Mouse (Mus musculus): ENCODE results near the gene Zfp248. TPM values are rescaled to one million over a fixed set of nuclear protein-coding genes. Genes with fewer than 3 reads are reported as not detected.

Gene Zfp248
- polyA plus RNA-seq, 1 experiment from 2014 or later: 19.1 TPM

- Histone ChIP-seq H3K27me3 (replicated peaks) (no peaks in the 10 kb centered on the region), H3K9ac (replicated peaks) (peak within 1 kb of the TSS; percentile 96), H3K4me2 (peak within 1 kb of the TSS; percentile 68), H3K27ac (replicated peaks) (peak within 1 kb of the TSS; percentile 89), H3K36me3 (peaks cover 28% of the 10 kb centered on the region), H3K9me3 (replicated peaks) (no peaks in the 10 kb centered on the region), H3K4me3 (replicated peaks) (peak within 1 kb of the TSS; percentile 99), H3K4me1 (peaks cover 17% of the 10 kb centered on the region)
- peak; percentile 99 for ATAC-seq (ENCODE audit: low FRiP score)
- under 1% methylated on average over 67 of the region's 67 CpGs for WGBS
These were observed 36.0 kb downstream of the Zfp248 start, which contains the start of gene Bms1 for GRCm38 (mm10) chr6:118419050-118419920. Gene Bms1, minus strand, starts transcription at chr6:118419474.

GRCm38 (mm10) chr6:118410428-118410827, 44.9 kb downstream of the Zfp248 start:
- no peak overlapping the region for H3K4me3 ChIP-seq (replicated peaks)
- no peak overlapping the region for H3K9ac ChIP-seq (replicated peaks)
- no peaks in the 10 kb centered on the region for H3K9me3 ChIP-seq (replicated peaks)
- H3K4me2 ChIP-seq: no peak overlapping the region
- no peak overlapping the region for H3K27ac ChIP-seq (replicated peaks)
- peaks cover 75% of the 10 kb centered on the region for H3K36me3 ChIP-seq
- WGBS: 70% methylated on average over 1 of the region's 1 CpGs
- no peaks in the 10 kb centered on the region for H3K27me3 ChIP-seq (replicated peaks)
- H3K4me1 ChIP-seq: no peaks in the 10 kb centered on the region
- ATAC-seq (ENCODE audit: low FRiP score): no peak

- H3K27ac ChIP-seq (replicated peaks): no peak overlapping the region
- 96% methylated on average over 5 of the region's 5 CpGs for WGBS
These were observed 46.8 kb downstream of the Zfp248 start for GRCm38 (mm10) chr6:118408510-118408909.

GRCm38 (mm10) chr6:118406421-118406820, 48.9 kb downstream of the Zfp248 start:
- H3K4me2 ChIP-seq: no peak overlapping the region
- H3K9ac ChIP-seq (replicated peaks): no peak overlapping the region
- H3K27me3 ChIP-seq (replicated peaks): no peaks in the 10 kb centered on the region
- no peak overlapping the region for H3K27ac ChIP-seq (replicated peaks)
- WGBS: 80% methylated on average over 4 of the region's 4 CpGs
- no peaks in the 10 kb centered on the region for H3K9me3 ChIP-seq (replicated peaks)
- no peak overlapping the region for H3K4me3 ChIP-seq (replicated peaks)
- H3K4me1 ChIP-seq: no peaks in the 10 kb centered on the region
- H3K36me3 ChIP-seq: peaks cover 76% of the 10 kb centered on the region
- ATAC-seq (ENCODE audit: low FRiP score): no peak

More at GRCm38 (mm10) chr6:118408510-118408909, 46.8 kb downstream of the Zfp248 start:
- no peaks in the 10 kb centered on the region for H3K4me1 ChIP-seq
- H3K9ac ChIP-seq (replicated peaks): no peak overlapping the region
- peaks cover 77% of the 10 kb centered on the region for H3K36me3 ChIP-seq
- H3K9me3 ChIP-seq (replicated peaks): no peaks in the 10 kb centered on the region
- H3K4me3 ChIP-seq (replicated peaks): no peak overlapping the region
- H3K4me2 ChIP-seq: no peak overlapping the region
- no peak for ATAC-seq (ENCODE audit: low FRiP score)
- no peaks in the 10 kb centered on the region for H3K27me3 ChIP-seq (replicated peaks)

GRCm38 (mm10) chr6:118390746-118391145, 64.6 kb downstream of the Zfp248 start:
- no peak overlapping the region for H3K4me2 ChIP-seq
- H3K27ac ChIP-seq (replicated peaks): no peak overlapping the region
- peaks cover 69% of the 10 kb centered on the region for H3K36me3 ChIP-seq
- H3K4me3 ChIP-seq (replicated peaks): no peak overlapping the region
- H3K27me3 ChIP-seq (replicated peaks): no peaks in the 10 kb centered on the region
- H3K9ac ChIP-seq (replicated peaks): no peak overlapping the region
- no peak for ATAC-seq (ENCODE audit: low FRiP score)
- no peaks in the 10 kb centered on the region for H3K9me3 ChIP-seq (replicated peaks)
- no peaks in the 10 kb centered on the region for H3K4me1 ChIP-seq

GRCm38 (mm10) chr6:118385962-118386361, 69.4 kb downstream of the Zfp248 start:
- Histone ChIP-seq H3K4me3 (replicated peaks) (no peak overlapping the region), H3K4me2 (no peak overlapping the region), H3K27me3 (replicated peaks) (no peaks in the 10 kb centered on the region), H3K36me3 (peaks cover 56% of the 10 kb centered on the region), H3K9me3 (replicated peaks) (no peaks in the 10 kb centered on the region), H3K9ac (replicated peaks) (no peak overlapping the region), H3K4me1 (no peaks in the 10 kb centered on the region), H3K27ac (replicated peaks) (no peak overlapping the region)
- ATAC-seq (ENCODE audit: low FRiP score): no peak
- WGBS: 87% methylated on average over 3 of the region's 3 CpGs

- Histone ChIP-seq H3K27ac (replicated peaks) (no peak overlapping the region), H3K4me2 (no peak overlapping the region), H3K4me1 (peaks cover 7% of the 10 kb centered on the region), H3K4me3 (replicated peaks) (no peak overlapping the region), H3K9me3 (replicated peaks) (no peaks in the 10 kb centered on the region), H3K36me3 (peaks cover 30% of the 10 kb centered on the region), H3K9ac (replicated peaks) (no peak overlapping the region), H3K27me3 (replicated peaks) (no peaks in the 10 kb centered on the region)
- 90% methylated on average over 4 of the region's 4 CpGs for WGBS
- no peak for ATAC-seq (ENCODE audit: low FRiP score)
These were observed 74.1 kb downstream of the Zfp248 start for GRCm38 (mm10) chr6:118381234-118381633.

- Histone ChIP-seq H3K36me3 (peaks cover 30% of the 10 kb centered on the region), H3K4me3 (replicated peaks) (no peak overlapping the region), H3K27ac (replicated peaks) (no peak overlapping the region), H3K4me2 (no peak overlapping the region), H3K9me3 (replicated peaks) (no peaks in the 10 kb centered on the region), H3K9ac (replicated peaks) (no peak overlapping the region), H3K27me3 (replicated peaks) (no peaks in the 10 kb centered on the region), H3K4me1 (peaks cover 7% of the 10 kb centered on the region)
- WGBS: 68% methylated on average over 3 of the region's 3 CpGs
- no peak for ATAC-seq (ENCODE audit: low FRiP score)
These were observed 74.7 kb downstream of the Zfp248 start for GRCm38 (mm10) chr6:118380630-118381029.

GRCm38 (mm10) chr6:118379451-118380167, 75.7 kb downstream of the Zfp248 start:
- peak; percentile 88 for ATAC-seq (ENCODE audit: low FRiP score)
- H3K4me2 ChIP-seq: peak overlapping the region; percentile 51
- WGBS: 31% methylated on average over 20 of the region's 20 CpGs
- H3K9ac ChIP-seq (replicated peaks): peak overlapping the region; percentile 28; the same call in 1 of the 2 replicates
- peaks cover 25% of the 10 kb centered on the region for H3K36me3 ChIP-seq
- peaks cover 7% of the 10 kb centered on the region for H3K4me1 ChIP-seq
- H3K27me3 ChIP-seq (replicated peaks): 0 out of 2 replicates have a peak, but pooled peaks cover 5% of the 10 kb centered on the region
- no peak overlapping the region for H3K4me3 ChIP-seq (replicated peaks)
- H3K9me3 ChIP-seq (replicated peaks): no peaks in the 10 kb centered on the region
- H3K27ac ChIP-seq (replicated peaks): no peak overlapping the region

GRCm38 (mm10) chr6:118377611-118378010, 77.7 kb downstream of the Zfp248 start:
- ATAC-seq (ENCODE audit: low FRiP score): no peak
- peaks cover 11% of the 10 kb centered on the region for H3K4me1 ChIP-seq
- peaks cover 8% of the 10 kb centered on the region; the same call in 1 of the 2 replicates for H3K36me3 ChIP-seq
- WGBS: 63% methylated on average over 8 of the region's 10 CpGs
- H3K27me3 ChIP-seq (replicated peaks): 0 out of 2 replicates have a peak, but pooled peaks cover 7% of the 10 kb centered on the region
- no peak overlapping the region for H3K9ac ChIP-seq (replicated peaks)
- H3K4me2 ChIP-seq: no peak overlapping the region
- no peaks in the 10 kb centered on the region for H3K9me3 ChIP-seq (replicated peaks)
- no peak overlapping the region for H3K4me3 ChIP-seq (replicated peaks)
- H3K27ac ChIP-seq (replicated peaks): no peak overlapping the region

Measured in neural tube, embryonic 15.5 days (tissue).